Mouse (Mus musculus) forebrain, embryonic 12.5 days (tissue): ENCODE measurements around the gene Tmem33. TPM values are rescaled to one million over a fixed set of nuclear protein-coding genes. Genes with fewer than 3 reads are reported as not detected.

Experiments used
- ATAC-seq: fragments of 200-750 bp; cut with Nextera tagmentation; 2 replicates; pipeline ENCODE4 v1.8.0; 2017; ENCODE audit warnings: moderate TSS enrichment; ENCODE audit not compliant: low FRiP score
- H3K27ac ChIP-seq: fragments of 300-500 bp; sonication (generic); 2 replicates; pipeline ENCODE4 v1.5.1; 2016; ENCODE audit warnings: mild to moderate bottlenecking
- H3K27me3 ChIP-seq: fragments of 300-500 bp; sonication (generic); 2 replicates; pipeline ENCODE4 v1.6.1; 2016; ENCODE audit warnings: mild to moderate bottlenecking
- H3K36me3 ChIP-seq: fragments of 300-500 bp; sonication (generic); replicated peaks from 2 replicates; pipeline ENCODE4 v1.6.1; 2016; ENCODE audit warnings: mild to moderate bottlenecking
- H3K4me1 ChIP-seq: fragments of 300-500 bp; sonication (generic); 2 replicates; pipeline ENCODE4 v1.6.1; 2016
- H3K4me2 ChIP-seq: fragments of 300-500 bp; sonication (generic); 2 replicates; pipeline ENCODE4 v1.6.1; 2016; ENCODE audit warnings: mild to moderate bottlenecking, moderate library complexity
- H3K4me3 ChIP-seq: fragments of 300-500 bp; sonication (generic); replicated peaks from 2 replicates; pipeline ENCODE4 v1.5.1; 2016; ENCODE audit warnings: mild to moderate bottlenecking
- H3K9ac ChIP-seq: fragments of 300-500 bp; sonication (generic); 2 replicates; pipeline ENCODE4 v1.6.1; 2016; ENCODE audit warnings: mild to moderate bottlenecking
- H3K9me3 ChIP-seq: fragments of 300-500 bp; sonication (generic); 2 replicates; pipeline ENCODE4 v1.6.1; 2016
- WGBS: fragments of 180-500 bp; shearing (Covaris S2); methylation state at CpG from one replicate; pipeline ENCODE4 v1.1.7; 2016; 5-methylcytosine and 5-hydroxymethylcytosine counted together
- polyA plus RNA-seq: library from polyadenylated mRNA; unstranded; fragments of >200 nt; fragmentation: Nextera tagmentation; extraction: Ambion mirVana; gene quantifications from 2 replicates; pipeline ENCODE4 v1.2.1, GENCODE M21; 2016

The Tmem33 gene
- 107 and 113 TPM in 2 replicates for polyA plus RNA-seq

GRCm38 (mm10) chr5:67260531-67261371, at the start of gene Tmem33:
Tmem33 (plus strand) TSS chr5:67260565.
- WGBS = under 1% methylated on average over 67 of the region's 67 CpGs
- ATAC-seq = peak; percentile 91

DNA sequence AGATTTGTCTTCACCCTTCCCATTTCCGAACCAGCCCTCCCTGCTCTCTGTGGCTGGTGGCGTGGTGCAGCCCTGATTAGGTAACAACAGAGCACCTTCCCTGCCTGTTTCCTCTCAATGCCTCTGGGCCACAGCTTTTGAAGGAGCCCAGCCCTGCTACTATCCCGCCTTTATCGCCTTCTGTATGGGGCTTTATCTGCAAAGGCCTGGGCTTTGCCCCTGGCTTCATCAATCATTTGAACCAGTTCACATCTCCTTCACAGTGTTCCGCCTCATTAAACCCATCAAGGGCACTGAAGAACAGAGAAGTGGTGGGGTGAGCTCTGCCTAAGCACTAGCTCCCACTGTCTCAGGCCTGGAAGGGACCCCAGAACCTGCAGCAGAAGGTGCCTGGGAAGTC, 47.2 kb upstream of the Tmem33 start:
- Histone ChIP-seq H3K9me3 (no peaks in the 10 kb centered on the region), H3K4me2 (no peak overlapping the region), H3K36me3 (no peaks in the 10 kb centered on the region), H3K4me1 (peaks cover 25% of the 10 kb centered on the region), H3K27ac (no peak overlapping the region), H3K4me3 (no peak overlapping the region), H3K9ac (no peak overlapping the region), H3K27me3 (peaks cover 70% of the 10 kb centered on the region)
- ATAC-seq = no peak
- WGBS = 20% methylated on average over 5 of the region's 5 CpGs

More at GRCm38 (mm10) chr5:67260531-67261371, at the start of gene Tmem33:
- peak within 1 kb of the TSS; percentile 89 for H3K4me3 ChIP-seq
- no peaks in the 10 kb centered on the region for H3K9me3 ChIP-seq
- peak within 1 kb of the TSS; percentile 91 for H3K27ac ChIP-seq
- peak within 1 kb of the TSS; percentile 77 for H3K4me2 ChIP-seq
- H3K27me3 ChIP-seq = no peaks in the 10 kb centered on the region
- H3K9ac ChIP-seq = peak within 1 kb of the TSS; percentile 81
- peaks cover 17% of the 10 kb centered on the region for H3K4me1 ChIP-seq
- H3K36me3 ChIP-seq = peaks cover 23% of the 10 kb centered on the region

GRCm38 (mm10) chr5:67215121-67216030, 45.0 kb upstream of the Tmem33 start:
- peak overlapping the region; percentile 63 for H3K4me2 ChIP-seq
- H3K36me3 ChIP-seq = no peaks in the 10 kb centered on the region
- no peak overlapping the region for H3K27ac ChIP-seq
- H3K9me3 ChIP-seq = no peaks in the 10 kb centered on the region
- peak; percentile 23 for ATAC-seq
- H3K4me1 ChIP-seq = peaks cover 25% of the 10 kb centered on the region
- H3K9ac ChIP-seq = 0 out of 2 replicates have a peak overlapping the region, but pooled peaks have one; percentile 33
- 2% methylated on average over 28 of the region's 28 CpGs for WGBS
- peak overlapping the region; percentile 36 for H3K4me3 ChIP-seq
- peaks cover 87% of the 10 kb centered on the region for H3K27me3 ChIP-seq

GRCm38 (mm10) chr5:67216031-67216778, 44.2 kb upstream of the Tmem33 start:
- Histone ChIP-seq H3K27me3 (peaks cover 87% of the 10 kb centered on the region), H3K4me1 (peaks cover 25% of the 10 kb centered on the region), H3K4me3 (peak overlapping the region; percentile 36), H3K36me3 (no peaks in the 10 kb centered on the region), H3K27ac (no peak overlapping the region), H3K9me3 (no peaks in the 10 kb centered on the region), H3K9ac (peak overlapping the region; percentile 33), H3K4me2 (peak overlapping the region; percentile 63)
- WGBS = under 1% methylated on average over 48 of the region's 49 CpGs
- ATAC-seq = peak; percentile 69

- WGBS = 3% methylated on average over 9 of the region's 9 CpGs
- no peaks in the 10 kb centered on the region for H3K9me3 ChIP-seq
- peaks cover 25% of the 10 kb centered on the region for H3K4me1 ChIP-seq
- peaks cover 91% of the 10 kb centered on the region for H3K27me3 ChIP-seq
- H3K4me2 ChIP-seq = peak overlapping the region; percentile 63
- H3K4me3 ChIP-seq = peak overlapping the region; percentile 36
- H3K27ac ChIP-seq = no peak overlapping the region
- H3K36me3 ChIP-seq = no peaks in the 10 kb centered on the region
- H3K9ac ChIP-seq = peak overlapping the region; percentile 33; the same call in 1 of the 2 replicates
- ATAC-seq = no peak
These were observed 43.6 kb upstream of the Tmem33 start for GRCm38 (mm10) chr5:67216779-67217095.

- H3K9ac ChIP-seq = no peak overlapping the region
- H3K4me2 ChIP-seq = peak overlapping the region; percentile 58
- no peak for ATAC-seq
- H3K4me3 ChIP-seq = peak overlapping the region; percentile 32; the same call in 1 of the 2 replicates
- H3K4me1 ChIP-seq = peaks cover 20% of the 10 kb centered on the region
- 3% methylated on average over 6 of the region's 6 CpGs for WGBS
- H3K27me3 ChIP-seq = peaks cover 90% of the 10 kb centered on the region
- no peak overlapping the region for H3K27ac ChIP-seq
- H3K9me3 ChIP-seq = 0 out of 2 replicates have a peak, but pooled peaks cover 10% of the 10 kb centered on the region
- H3K36me3 ChIP-seq = no peaks in the 10 kb centered on the region
These were observed 38.5 kb upstream of the Tmem33 start for GRCm38 (mm10) chr5:67221901-67222300.

DNA sequence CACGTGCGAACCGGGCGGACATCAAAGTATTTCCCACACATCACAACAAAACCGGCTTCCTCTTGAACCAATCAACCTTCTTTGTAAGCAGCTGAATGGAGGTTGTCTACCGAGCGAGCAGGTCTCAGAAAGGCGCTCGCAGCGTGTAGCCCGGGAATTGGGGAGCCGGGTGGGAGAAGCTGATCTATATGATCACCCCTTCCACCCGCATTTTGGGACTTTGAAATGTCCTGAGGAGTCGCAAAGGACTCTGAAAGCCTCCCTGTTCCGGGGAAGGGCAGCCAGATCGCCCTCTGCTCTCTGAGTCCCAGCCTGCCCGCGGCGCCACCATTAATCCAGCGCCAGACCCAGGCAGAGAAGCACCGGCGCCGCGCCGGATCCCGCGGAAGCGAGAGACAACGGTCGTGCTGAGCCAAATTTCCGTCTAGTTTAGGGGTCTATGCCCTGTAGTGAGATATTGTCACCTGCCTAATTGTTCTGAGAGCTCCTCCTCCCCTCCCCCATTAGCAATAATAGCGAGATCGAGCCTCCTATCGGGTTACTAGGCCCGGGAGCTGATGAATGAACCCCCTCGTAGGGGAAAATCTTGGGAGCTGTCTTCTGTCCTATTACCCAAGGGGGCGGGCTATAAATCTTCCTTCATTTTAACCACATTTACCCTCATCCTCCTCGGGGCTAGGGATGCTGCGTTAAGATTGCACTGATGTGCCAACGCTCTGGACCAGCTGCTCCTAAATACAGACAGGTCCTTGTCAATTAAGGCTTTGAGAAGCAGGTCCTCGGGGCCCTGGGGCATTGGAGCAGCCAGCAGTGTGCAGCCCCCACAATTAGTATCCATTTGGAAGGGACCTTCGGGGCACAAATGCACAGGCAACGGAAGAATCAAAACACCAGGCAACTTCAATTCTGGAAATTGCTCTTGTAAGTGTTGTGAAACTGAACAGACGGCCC, 37.6 kb upstream of the Tmem33 start:
- Histone ChIP-seq H3K27ac (peak overlapping the region; percentile 25; the same call in 1 of the 2 replicates), H3K4me3 (peak overlapping the region; percentile 32), H3K9ac (0 out of 2 replicates have a peak overlapping the region, but pooled peaks have one; percentile 33), H3K36me3 (no peaks in the 10 kb centered on the region), H3K27me3 (peaks cover 93% of the 10 kb centered on the region), H3K4me1 (peaks cover 24% of the 10 kb centered on the region), H3K9me3 (0 out of 2 replicates have a peak, but pooled peaks cover 10% of the 10 kb centered on the region), H3K4me2 (peak overlapping the region; percentile 58)
- WGBS = 1% methylated on average over 44 of the region's 44 CpGs
- peak; percentile 69; the same call in 1 of the 2 replicates for ATAC-seq

DNA sequence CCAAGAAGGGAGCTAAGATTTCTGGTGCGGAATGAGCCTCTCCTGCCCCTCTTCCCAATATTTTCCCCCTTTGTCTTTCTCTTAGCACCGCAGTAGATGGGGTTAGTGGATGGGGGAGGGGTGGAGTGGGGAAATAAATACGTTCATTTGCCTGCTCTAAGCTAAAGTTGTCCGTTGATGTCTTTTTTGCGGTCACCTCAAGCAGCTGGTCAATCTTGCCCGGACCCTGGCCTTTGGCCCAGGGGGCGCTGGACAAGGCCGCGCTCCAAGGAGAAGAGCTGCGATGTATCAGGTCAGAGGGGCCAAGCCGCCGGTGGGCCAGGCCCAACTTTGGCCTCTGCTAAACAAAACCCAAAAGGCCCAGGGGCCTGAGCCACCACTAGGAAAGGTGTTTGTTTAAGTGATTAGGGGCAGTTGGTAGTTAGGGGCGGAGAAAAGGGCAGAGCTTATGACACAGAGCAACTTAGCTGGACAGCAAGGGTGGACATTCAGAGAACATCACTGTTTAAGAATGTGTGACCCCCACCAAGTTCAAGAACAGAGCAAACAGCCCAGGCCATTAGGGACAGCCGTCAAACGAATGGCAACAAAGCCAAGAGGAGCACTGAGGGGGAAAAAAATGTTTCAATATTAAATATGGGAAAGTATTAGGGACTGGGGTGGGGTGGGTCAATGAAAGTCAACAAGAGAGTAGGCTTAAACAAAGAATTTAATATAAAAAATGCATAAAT, 36.8 kb upstream of the Tmem33 start:
- Histone ChIP-seq H3K9ac (no peak overlapping the region), H3K27ac (no peak overlapping the region), H3K27me3 (peaks cover 93% of the 10 kb centered on the region), H3K4me2 (no peak overlapping the region), H3K36me3 (no peaks in the 10 kb centered on the region), H3K9me3 (0 out of 2 replicates have a peak, but pooled peaks cover 10% of the 10 kb centered on the region), H3K4me1 (peaks cover 32% of the 10 kb centered on the region), H3K4me3 (no peak overlapping the region)
- 6% methylated on average over 15 of the region's 15 CpGs for WGBS
- no peak for ATAC-seq

DNA sequence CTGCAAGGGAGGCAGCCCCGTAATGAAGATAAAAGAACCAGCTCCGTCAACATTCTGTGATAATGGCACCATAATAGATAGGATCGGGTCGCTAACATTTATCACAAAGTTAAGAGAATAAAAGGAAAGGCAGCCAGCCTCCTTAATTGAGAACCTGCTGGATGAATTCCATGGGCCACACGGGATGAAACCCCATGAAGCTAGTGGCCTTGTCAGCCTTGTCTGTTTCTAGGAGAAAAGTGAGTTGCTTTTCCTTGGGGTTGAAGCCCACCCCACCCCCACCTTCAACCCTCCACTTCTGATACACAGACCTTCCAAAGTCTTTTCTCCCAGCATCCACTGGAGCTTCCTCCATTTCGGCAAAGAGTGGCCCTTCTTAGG, 36.3 kb upstream of the Tmem33 start:
- Histone ChIP-seq H3K4me2 (no peak overlapping the region), H3K27me3 (peaks cover 94% of the 10 kb centered on the region), H3K27ac (no peak overlapping the region), H3K4me1 (peaks cover 33% of the 10 kb centered on the region), H3K9me3 (0 out of 2 replicates have a peak, but pooled peaks cover 10% of the 10 kb centered on the region), H3K36me3 (no peaks in the 10 kb centered on the region), H3K4me3 (no peak overlapping the region), H3K9ac (no peak overlapping the region)
- WGBS = 14% methylated on average over 6 of the region's 6 CpGs
- no peak for ATAC-seq

- Histone ChIP-seq H3K4me3 (no peak overlapping the region), H3K27ac (no peak overlapping the region), H3K4me1 (peaks cover 44% of the 10 kb centered on the region), H3K4me2 (no peak overlapping the region), H3K9me3 (0 out of 2 replicates have a peak, but pooled peaks cover 10% of the 10 kb centered on the region), H3K27me3 (peaks cover 98% of the 10 kb centered on the region), H3K9ac (no peak overlapping the region), H3K36me3 (no peaks in the 10 kb centered on the region)
- no peak for ATAC-seq
- 51% methylated on average over 7 of the region's 7 CpGs for WGBS
These were observed 34.6 kb upstream of the Tmem33 start for GRCm38 (mm10) chr5:67225758-67226157.
